Mouse (Mus musculus) testis, adult 2 months (tissue): ENCODE measurements at regions not wholly inside any gene's neighbourhood (a gene's known extent, or its start where the extent isn't known, plus 50 kb on each side); places are given as distances from the start of the nearest gene placed in this dataset.
A peak's percentile ranks its signal among the peaks of the same experiment; 100 is the strongest.

Experiments used
- CTCF ChIP-seq: fragments of 200-500 bp; IDR thresholded peaks from 2 replicates; pipeline ENCODE4 v1.5.1; 2012; ENCODE audit warnings: low read depth, mild to moderate bottlenecking, inconsistent platforms, low read length, moderate library complexity; ENCODE audit not compliant: control insufficient read depth, insufficient read depth, insufficient replicate concordance
- POLR2A ChIP-seq: fragments of 200-500 bp; IDR thresholded peaks from 2 replicates; pipeline ENCODE4 v1.6.1; 2012; ENCODE audit warnings: low read depth, mild to moderate bottlenecking, inconsistent platforms, low read length, moderate library complexity; ENCODE audit not compliant: control insufficient read depth

GRCm38 (mm10) chr1:193575986-193576713 is 206.1 kb upstream of the Camk1g start:
- peak; percentile 52; the same call in 1 of the 2 replicates for TF ChIP-seq CTCF
- TF ChIP-seq POLR2A, result no peak
